Mouse (Mus musculus) testis, postnatal 10 days (tissue): ENCODE data around the gene Zfp956.

Source experiments
- DNase-seq: peaks from one replicate; pipeline ENCODE4 v3.0.0; 2021; ENCODE audit warnings: low spot score

Gene Zfp956

DNA sequence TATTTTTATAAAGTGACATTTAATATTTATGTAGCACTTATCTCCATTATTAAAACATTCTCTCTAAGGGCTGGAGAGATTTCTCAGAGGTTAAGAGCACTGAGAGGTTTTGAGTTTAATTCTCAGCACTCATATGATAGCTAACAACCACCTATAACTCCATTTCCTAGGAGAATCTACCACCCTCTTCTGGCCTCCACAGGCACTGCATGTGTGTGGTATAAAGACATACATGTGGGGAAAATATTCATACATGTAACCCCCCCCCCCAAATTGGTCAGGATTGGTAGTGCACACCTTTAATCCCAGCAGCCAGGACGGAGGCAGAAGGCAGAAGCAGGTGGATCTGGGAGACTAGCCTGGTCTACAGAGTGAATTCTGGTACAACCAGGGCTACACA, 21.4 kb downstream of the Zfp956 start:
- DNase-seq, result no peak

DNA sequence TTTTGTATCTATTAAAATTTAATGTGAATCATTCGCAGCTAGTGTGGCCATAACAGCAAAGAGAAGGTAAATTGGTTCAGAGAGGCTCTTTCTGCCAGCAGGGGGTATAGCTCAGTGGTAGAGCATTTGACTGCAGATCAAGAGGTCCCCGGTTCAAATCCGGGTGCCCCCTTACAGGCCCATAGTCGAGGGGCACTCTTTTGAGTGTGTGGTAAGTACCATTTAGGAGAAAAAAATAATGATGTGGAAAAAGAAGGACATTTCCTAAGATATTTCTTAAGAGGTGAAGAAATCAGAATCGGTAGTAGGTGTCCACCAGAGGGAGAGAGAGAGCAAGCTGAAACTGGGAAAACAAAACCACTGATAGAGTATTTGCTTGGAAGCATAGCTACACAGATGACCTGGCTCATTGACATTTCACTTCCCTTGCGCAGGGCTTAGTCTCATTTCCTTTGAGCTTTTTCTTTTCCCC, 25.7 kb downstream of the Zfp956 start:
- peak; percentile 85 for DNase-seq

DNA sequence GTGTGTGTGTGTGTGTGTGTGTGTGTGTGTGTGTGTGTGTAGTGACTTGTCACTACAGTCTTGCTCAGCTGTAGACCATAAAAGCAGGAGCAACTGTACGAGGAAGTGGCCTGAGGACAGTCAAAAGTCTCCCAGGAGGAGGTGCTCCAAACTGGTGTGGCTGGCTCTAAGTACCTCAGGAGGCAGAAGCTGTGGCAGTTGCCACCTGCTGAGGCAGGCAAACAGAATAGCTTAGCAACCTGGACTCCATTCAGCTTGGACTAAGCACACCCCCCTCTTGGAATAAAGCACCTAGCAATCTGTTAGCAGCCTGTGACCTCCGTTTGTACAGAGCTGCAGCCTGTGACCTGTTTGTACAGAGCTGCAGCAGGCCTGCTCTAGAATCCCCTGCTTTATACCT, 30.7 kb downstream of the Zfp956 start:
- no peak for DNase-seq

DNA sequence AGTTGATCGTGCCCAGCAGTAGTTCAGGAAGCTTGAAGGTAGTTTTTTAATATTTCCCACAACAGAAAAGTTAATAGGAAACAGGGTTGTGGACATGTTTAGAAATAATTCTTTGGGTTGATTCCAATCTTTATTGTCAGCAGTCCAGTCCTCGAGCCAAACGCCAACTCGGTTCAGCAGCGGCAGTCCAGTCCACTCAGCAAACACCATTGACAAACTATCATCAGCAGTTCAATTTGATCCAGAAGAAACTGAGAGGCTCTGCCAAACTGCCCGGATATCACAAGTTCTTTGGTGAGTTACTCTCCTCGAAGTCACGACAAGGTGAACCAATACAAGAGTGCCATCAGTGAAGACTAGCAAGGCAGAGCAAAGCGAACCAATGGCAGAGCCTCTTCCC, 42.5 kb downstream of the Zfp956 start:
- DNase-seq, result no peak

- no peak for DNase-seq
Measured at GRCm38 (mm10) chr6:48010727-48011126, 57.5 kb downstream of the Zfp956 start.
